Mouse (Mus musculus) cortical plate, adult 2 months (tissue): ENCODE measurements around the gene Ptprm.

Experiments
- CTCF ChIP-seq: fragments of 200-500 bp; IDR thresholded peaks from 2 replicates; pipeline ENCODE4 v1.5.1; 2011; ENCODE audit warnings: mild to moderate bottlenecking, control low read depth, low read length; ENCODE audit not compliant: insufficient read depth; ENCODE audit errors: extremely low read depth
- POLR2A ChIP-seq: fragments of 200-500 bp; IDR thresholded peaks from 2 replicates; pipeline ENCODE4 v1.6.1; 2011; ENCODE audit warnings: mild to moderate bottlenecking, low read length, control low read depth; ENCODE audit not compliant: insufficient read depth; ENCODE audit errors: extremely low read depth

- TF ChIP-seq POLR2A (no peak), CTCF (no peak)
Measured at GRCm38 (mm10) chr17:67301367-67301766, 52.9 kb downstream of the Ptprm start.
